ENCODE assay signal across 8 mouse cellular contexts in the genomic region with DNA sequence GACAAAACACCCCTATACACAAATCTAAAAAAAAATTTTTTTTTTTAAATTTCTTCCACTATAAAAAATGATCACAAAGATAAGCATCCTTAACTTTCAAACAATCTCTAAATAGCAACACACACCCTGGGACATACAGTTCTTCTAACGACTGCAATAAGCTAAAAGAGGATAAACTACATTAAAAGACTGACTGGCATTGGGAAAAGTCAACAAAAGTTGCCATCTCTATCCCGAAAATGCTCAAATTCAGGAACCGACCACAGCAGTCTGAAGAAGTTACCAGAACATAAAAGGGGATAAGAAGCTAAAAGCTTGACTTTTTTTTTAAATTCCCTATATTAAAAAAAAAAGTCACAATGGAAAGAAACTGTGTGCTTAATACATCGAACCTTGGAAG. TPM values are rescaled to one million over a fixed set of nuclear protein-coding genes. Genes with fewer than 3 reads are reported as not detected.
A peak's percentile ranks its signal among the peaks of the same experiment; 100 is the strongest.
DNase-seq lines count a peak whose midpoint lies in the region; ATAC-seq and TF ChIP-seq lines count a peak whose summit lies in the region.

No protein-coding gene starts in this region.

- no peaks in the 10 kb centered on the region for H3K9me3 ChIP-seq in heart, embryonic 13.5 days
- no peaks in the 10 kb centered on the region for H3K9me3 ChIP-seq in G1E (replicated peaks)
- no peaks in the 10 kb centered on the region for H3K9me3 ChIP-seq in hindbrain, embryonic 11.5 days (ENCODE audit: control insufficient read depth, low read length)
- no peaks in the 10 kb centered on the region for H3K9me3 ChIP-seq in midbrain, embryonic 10.5 days (replicated peaks)

- peak overlapping the region; percentile 84 for H3K4me2 ChIP-seq in heart, embryonic 13.5 days
- H3K4me2 ChIP-seq in hindbrain, embryonic 11.5 days (replicated peaks; ENCODE audit: low read depth, low read length): peak overlapping the region; percentile 67

- TF ChIP-seq CTCF in G1E (IDR thresholded peaks at IDR 0.05; ENCODE audit: low read depth, low read length): no peak

- peaks cover 36% of the 10 kb centered on the region for H3K4me1 ChIP-seq in heart, embryonic 13.5 days
- peaks cover 23% of the 10 kb centered on the region for H3K4me1 ChIP-seq in G1E (ENCODE audit: insufficient read depth, low read depth, low read length)
- H3K4me1 ChIP-seq in hindbrain, embryonic 11.5 days (replicated peaks; ENCODE audit: control insufficient read depth, insufficient read depth, low read length): no peaks in the 10 kb centered on the region
- peaks cover 24% of the 10 kb centered on the region for H3K4me1 ChIP-seq in midbrain, embryonic 10.5 days

- no peak for ATAC-seq in heart, embryonic 13.5 days (ENCODE audit: extremely low read depth, insufficient number of reproducible peaks, low FRiP score, low TSS enrichment)
- no peak for ATAC-seq in G1E (ENCODE audit: extremely low read depth, insufficient number of reproducible peaks, low FRiP score, poor library complexity, severe bottlenecking)
- ATAC-seq in hindbrain, embryonic 11.5 days (ENCODE audit: low FRiP score): no peak
- ATAC-seq in activated CD4-positive, CD25-positive, alpha-beta regulatory T cell, adult 4 months: no peak

- intact Hi-C loops in heart, postnatal 10 days (cut with DNase I): loop anchor here (5.0 to 10.0 kb wide), 2 partner anchors 189 to 597 kb away; a partner anchor contains a TSS

- H3K4me3 ChIP-seq in heart, embryonic 13.5 days: peak overlapping the region; percentile 94
- peak overlapping the region; percentile 84 for H3K4me3 ChIP-seq in G1E (ENCODE audit: low read depth, low read length)
- H3K4me3 ChIP-seq in hindbrain, embryonic 11.5 days (ENCODE audit: low read depth, low read length): peak overlapping the region; percentile 92
- H3K4me3 ChIP-seq in midbrain, embryonic 10.5 days: peak overlapping the region; percentile 94

- DNase-seq in heart, postnatal 10 days: no peak
- DNase-seq in G1E (ENCODE audit: low spot score) (no peak), adipocyte (ENCODE audit: low spot score) (no peak)
- DNase-seq in hindbrain, embryonic 11.5 days (ENCODE audit: low spot score): no peak
- DNase-seq in midbrain, embryonic 10.5 days (ENCODE audit: low spot score): no peak
- DNase-seq in spleen, postnatal 10 days (ENCODE audit: low spot score in 2 of 2): no peak

- peak overlapping the region; percentile 97 for H3K27ac ChIP-seq in heart, embryonic 13.5 days (replicated peaks)
- H3K27ac ChIP-seq in hindbrain, embryonic 11.5 days (ENCODE audit: low read depth, low read length): no peak overlapping the region
- H3K27ac ChIP-seq in midbrain, embryonic 10.5 days (replicated peaks): peak overlapping the region; percentile 97; the same call in 1 of the 2 replicates

- peak overlapping the region; percentile 98 for H3K9ac ChIP-seq in heart, embryonic 13.5 days
- peak overlapping the region; percentile 93 for H3K9ac ChIP-seq in hindbrain, embryonic 11.5 days (ENCODE audit: low read depth, low read length)

- 0 out of 2 replicates have a peak, but pooled peaks cover 4% of the 10 kb centered on the region for H3K36me3 ChIP-seq in heart, embryonic 13.5 days
- H3K36me3 ChIP-seq in G1E (replicated peaks): peaks cover 5% of the 10 kb centered on the region
- no peaks in the 10 kb centered on the region for H3K36me3 ChIP-seq in hindbrain, embryonic 11.5 days (ENCODE audit: control insufficient read depth, insufficient read depth, low read length)
- peaks cover 3% of the 10 kb centered on the region; the same call in 1 of the 2 replicates for H3K36me3 ChIP-seq in midbrain, embryonic 10.5 days

- H3K27me3 ChIP-seq in heart, embryonic 13.5 days (replicated peaks): no peaks in the 10 kb centered on the region
- no peaks in the 10 kb centered on the region for H3K27me3 ChIP-seq in G1E (ENCODE audit: insufficient read depth, low read length)
- no peaks in the 10 kb centered on the region for H3K27me3 ChIP-seq in hindbrain, embryonic 11.5 days (ENCODE audit: control insufficient read depth, insufficient read depth, low read length)
- H3K27me3 ChIP-seq in midbrain, embryonic 10.5 days (ENCODE audit: low read depth, poor library complexity, severe bottlenecking): peaks cover 8% of the 10 kb centered on the region; the same call in 1 of the 2 replicates

- WGBS in heart, embryonic 13.5 days: 19% methylated on average over 4 of the region's 4 CpGs
- 20% methylated on average over 4 of the region's 4 CpGs for WGBS in hindbrain, embryonic 11.5 days
- WGBS in midbrain, embryonic 10.5 days: 25% methylated on average over 4 of the region's 4 CpGs

RNA-seq across cellular contexts. Expression of a gene that starts 1.5 kb away (rescaled TPM):
- polyA plus RNA-seq in heart, embryonic 13.5 days (2015; fragmentation: Nextera tagmentation; extraction: Ambion mirVana): 21.0 and 24.1 TPM in 2 replicates
- 10 to 100 TPM; 57.1 to 75.4 TPM for total RNA-seq in heart, postnatal 10 days (2021)
- 126 and 138 TPM in 2 replicates for total RNA-seq in G1E (2014; fragmentation: Nextera tagmentation)
- total RNA-seq in G1E (2017): 52.4 and 66.7 TPM in 2 replicates
- polyA plus RNA-seq in G1E (2012): 14.4 and 15.6 TPM in 2 replicates
- polyA plus RNA-seq in hindbrain, embryonic 11.5 days (2014; fragmentation: Nextera tagmentation; extraction: Ambion mirVana): 42.8 and 45.9 TPM in 2 replicates
- polyA plus RNA-seq in midbrain, embryonic 10.5 days (2016; fragmentation: Nextera tagmentation; extraction: Ambion mirVana): 34.2 and 35.6 TPM in 2 replicates
- polyA plus RNA-seq in activated CD4-positive, CD25-positive, alpha-beta regulatory T cell, adult 4 months (2017; shearing (Covaris generic)): 10 to 100 TPM; 27.2 to 36.5 TPM
